Mouse (Mus musculus) heart, postnatal 4 days (tissue): ENCODE measurements around the gene Ppp2ca. TPM values are rescaled to one million over a fixed set of nuclear protein-coding genes. Genes with fewer than 3 reads are reported as not detected.
A peak's percentile ranks its signal among the peaks of the same experiment; 100 is the strongest.
"Not testable (repeated sequence)": the region's sequence is repeated elsewhere in the genome, so short reads cannot be mapped to it uniquely, and the experiment has no call there.

Source experiments
- DNase-seq: peaks from one replicate; pipeline ENCODE4 v3.0.0; 2021
- total RNA-seq, 2 experiments: library from RNA; stranded (reverse); gene quantifications; 2 replicates each; pipeline ENCODE4 v1.2.3; 2021

The Ppp2ca gene
- total RNA-seq, 2 experiments from 2014 or later: 86.3 to 87.2 TPM

- DNase-seq: no peak
Observed at GRCm38 (mm10) chr11:52097016-52097415, 1.5 kb upstream of the Ppp2ca start.

DNA sequence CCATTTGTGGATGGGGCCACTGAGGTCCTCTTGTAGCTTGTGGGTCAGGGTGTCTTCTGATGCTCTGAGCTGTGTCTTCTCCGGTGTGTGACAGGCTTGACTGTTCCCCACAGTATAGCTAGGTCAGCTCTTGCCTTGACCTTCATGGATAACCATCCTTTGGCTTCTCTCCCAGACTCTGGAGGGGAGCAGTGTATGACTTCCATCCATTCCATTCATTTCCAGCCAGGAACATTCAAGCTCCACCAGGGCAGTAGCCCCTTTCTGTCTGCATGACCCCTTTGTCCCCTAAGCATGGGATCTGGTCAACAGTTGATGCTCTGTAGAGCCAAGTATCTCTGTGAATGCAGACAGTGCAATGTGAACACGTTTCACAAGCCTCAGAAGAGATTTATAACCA, 885 bp upstream of the Ppp2ca start:
- DNase-seq: no peak

DNA sequence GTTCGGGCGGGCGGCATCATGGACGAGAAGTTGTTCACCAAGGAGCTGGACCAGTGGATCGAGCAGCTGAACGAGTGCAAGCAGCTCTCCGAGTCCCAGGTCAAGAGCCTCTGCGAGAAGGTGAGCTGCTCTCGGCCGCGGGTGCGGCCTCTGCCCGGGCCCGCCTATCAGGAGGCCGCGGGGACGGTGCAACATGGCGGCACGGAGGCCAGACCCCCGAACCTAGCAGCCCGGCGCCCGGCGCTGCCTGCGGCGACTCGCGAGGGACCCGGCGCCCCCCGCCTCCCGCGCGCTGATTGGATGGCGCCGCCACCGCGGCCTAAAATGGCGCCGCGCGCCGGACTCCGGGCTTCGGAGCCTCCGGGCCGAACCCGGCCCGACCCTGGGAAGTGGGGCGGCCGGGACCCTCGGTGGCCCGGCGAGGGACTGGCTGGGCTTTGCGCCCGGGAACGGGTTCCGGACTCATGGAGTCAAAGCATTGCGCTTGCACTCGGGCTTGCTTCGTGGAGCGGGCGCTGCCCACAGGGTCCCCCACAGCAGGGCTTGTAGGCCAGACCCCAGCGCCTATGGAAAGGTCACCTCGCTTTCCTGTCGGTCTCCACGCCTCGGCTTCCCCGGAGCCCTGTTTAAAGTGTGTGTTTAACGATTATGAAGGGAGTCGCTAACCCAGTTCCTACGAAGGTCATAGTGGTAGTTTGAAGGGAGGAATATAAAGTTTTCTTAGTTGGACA, 715 bp downstream of the Ppp2ca start:
- peak; percentile 86 for DNase-seq

DNA sequence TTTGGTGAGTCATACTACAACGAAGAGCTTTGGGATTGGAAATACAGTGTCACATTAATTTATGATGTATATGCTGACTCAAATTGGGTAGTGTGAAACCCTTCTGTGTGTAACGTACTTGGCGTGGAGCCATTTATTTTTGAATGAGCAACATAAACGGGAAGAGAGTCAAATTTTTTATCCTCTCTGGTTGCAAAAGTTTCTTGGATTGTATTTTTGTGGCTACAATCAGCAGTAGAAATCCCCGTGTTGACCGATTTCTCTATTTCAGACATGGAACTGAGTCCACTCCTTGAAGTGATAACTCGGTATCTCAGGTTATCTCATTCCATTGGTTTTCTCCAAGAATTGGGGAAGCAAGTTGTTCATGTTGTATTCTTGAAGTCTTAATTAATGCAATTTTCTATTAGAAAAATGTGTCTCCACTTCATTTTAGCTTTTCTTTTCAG, 1.3 kb downstream of the Ppp2ca start:
- no peak for DNase-seq

- DNase-seq: no peak
Observed at GRCm38 (mm10) chr11:52102977-52103376, 4.5 kb downstream of the Ppp2ca start.

- no peak for DNase-seq
Observed at GRCm38 (mm10) chr11:52105503-52105902, 7.0 kb downstream of the Ppp2ca start.

DNA sequence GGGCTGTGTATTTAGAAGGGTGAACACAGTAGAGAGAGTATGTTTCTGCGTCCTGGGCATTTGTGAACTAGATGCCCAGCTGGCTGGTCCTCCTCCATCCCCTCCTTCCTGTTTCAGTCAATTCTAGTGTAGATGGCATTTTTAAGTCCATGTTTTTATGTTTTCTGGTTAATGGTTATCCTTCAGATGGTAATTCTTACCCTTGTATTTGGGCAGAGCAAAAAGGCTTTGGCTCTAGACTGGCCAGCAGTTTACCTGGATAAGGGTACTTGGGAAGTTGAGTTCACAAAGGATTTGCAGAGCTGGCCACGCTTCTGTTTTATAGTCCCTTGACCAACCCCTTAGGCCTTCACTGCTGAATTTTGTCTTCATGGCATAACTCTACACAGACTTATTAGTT, 7.6 kb downstream of the Ppp2ca start:
- DNase-seq: no peak

DNA sequence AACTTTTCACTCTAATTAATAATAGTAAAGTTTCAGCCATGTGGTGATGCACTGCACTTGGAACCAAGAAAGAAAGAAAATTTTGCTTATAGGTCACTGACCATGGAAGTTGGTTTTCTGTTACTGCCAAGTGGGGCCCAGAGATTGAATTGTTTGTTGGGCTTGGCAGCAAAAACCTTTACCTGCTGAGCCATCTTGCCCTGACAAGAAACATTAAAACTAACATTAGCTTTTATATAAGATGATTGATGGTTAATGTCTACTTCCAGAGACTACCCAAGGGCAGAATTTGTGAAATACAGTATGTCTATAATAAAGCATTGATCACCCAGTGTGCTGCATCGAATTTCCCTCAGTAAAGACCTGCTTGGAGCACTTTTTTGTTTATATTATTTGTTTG, 8.0 kb downstream of the Ppp2ca start:
- no peak for DNase-seq

GRCm38 (mm10) chr11:52108796-52109195, 10.3 kb downstream of the Ppp2ca start:
- no peak for DNase-seq

GRCm38 (mm10) chr11:52109421-52109820, 10.9 kb downstream of the Ppp2ca start:
- no peak for DNase-seq

- DNase-seq: no peak
Observed at GRCm38 (mm10) chr11:52115479-52115878, 17.0 kb downstream of the Ppp2ca start.

GRCm38 (mm10) chr11:52116117-52116516, 17.6 kb downstream of the Ppp2ca start:
- DNase-seq: not testable (repeated sequence)

- DNase-seq: no peak
Observed at GRCm38 (mm10) chr11:52117156-52117555, 18.7 kb downstream of the Ppp2ca start.

DNA sequence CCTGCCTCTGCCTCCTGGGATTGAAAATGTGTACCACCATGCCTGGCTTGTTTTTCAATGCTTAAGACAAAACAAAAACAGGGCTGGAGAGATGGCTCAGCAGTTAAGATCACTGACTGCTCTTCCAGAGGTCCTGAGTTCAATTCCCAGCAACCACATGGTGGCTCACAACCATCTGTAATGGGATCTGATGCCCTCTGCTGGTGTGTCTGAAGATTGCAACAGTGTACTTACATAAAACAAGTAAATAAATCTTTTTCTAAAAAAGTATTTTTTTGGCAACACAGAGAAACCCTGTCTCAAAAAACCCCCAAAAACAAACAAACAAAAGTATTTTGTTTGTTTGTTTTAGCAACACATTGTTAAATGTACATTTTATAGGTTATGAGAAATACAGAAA, 21.9 kb downstream of the Ppp2ca start:
- not testable (repeated sequence) for DNase-seq

GRCm38 (mm10) chr11:52122045-52122444, 23.6 kb downstream of the Ppp2ca start:
- no peak for DNase-seq

- DNase-seq: no peak
Observed at GRCm38 (mm10) chr11:52124468-52124867, 26.0 kb downstream of the Ppp2ca start.

GRCm38 (mm10) chr11:52127169-52127568, 28.7 kb downstream of the Ppp2ca start:
- DNase-seq: no peak

DNA sequence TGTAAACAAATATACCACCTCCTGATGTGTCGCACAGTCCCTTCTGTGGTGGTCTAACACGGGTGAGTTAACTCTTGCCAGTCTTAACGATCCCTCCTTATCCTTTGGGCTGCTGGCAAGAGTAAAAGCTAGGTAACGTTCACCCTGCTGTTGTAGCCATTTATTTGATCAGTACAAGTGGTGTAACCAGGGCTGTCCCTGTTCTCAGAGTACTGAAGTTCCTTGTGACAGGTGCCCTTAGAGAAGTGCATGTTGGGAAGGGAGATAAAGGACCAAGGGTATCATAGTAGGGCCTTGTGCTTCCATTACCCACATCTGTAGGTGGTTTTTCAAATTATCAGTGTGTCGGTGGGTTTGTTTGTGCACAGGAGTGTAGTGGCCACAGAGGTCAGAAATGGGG, 29.3 kb downstream of the Ppp2ca start:
- DNase-seq: no peak

- no peak for DNase-seq
Observed at GRCm38 (mm10) chr11:52128316-52129061, 30.0 kb downstream of the Ppp2ca start.

DNA sequence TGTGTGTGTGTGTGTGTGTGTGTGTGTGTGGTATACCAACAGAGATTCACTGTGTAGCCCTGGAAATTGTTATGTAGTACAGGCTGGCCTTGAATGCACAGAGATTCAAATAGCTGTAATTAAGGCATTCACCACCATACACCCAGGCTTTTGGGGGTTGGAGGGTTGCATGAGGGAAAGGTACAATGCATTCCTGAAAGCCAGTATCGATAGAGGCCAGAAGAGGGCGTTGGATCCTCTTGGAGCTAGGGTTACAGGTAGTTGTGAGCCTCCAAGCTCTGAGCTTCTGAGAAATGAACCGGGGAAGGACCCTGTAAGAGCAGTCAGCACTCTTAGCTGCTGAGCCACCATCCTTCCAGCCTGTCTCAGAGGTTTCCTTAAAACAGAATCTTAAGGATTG, 30.7 kb downstream of the Ppp2ca start:
- peak; percentile 27 for DNase-seq

DNA sequence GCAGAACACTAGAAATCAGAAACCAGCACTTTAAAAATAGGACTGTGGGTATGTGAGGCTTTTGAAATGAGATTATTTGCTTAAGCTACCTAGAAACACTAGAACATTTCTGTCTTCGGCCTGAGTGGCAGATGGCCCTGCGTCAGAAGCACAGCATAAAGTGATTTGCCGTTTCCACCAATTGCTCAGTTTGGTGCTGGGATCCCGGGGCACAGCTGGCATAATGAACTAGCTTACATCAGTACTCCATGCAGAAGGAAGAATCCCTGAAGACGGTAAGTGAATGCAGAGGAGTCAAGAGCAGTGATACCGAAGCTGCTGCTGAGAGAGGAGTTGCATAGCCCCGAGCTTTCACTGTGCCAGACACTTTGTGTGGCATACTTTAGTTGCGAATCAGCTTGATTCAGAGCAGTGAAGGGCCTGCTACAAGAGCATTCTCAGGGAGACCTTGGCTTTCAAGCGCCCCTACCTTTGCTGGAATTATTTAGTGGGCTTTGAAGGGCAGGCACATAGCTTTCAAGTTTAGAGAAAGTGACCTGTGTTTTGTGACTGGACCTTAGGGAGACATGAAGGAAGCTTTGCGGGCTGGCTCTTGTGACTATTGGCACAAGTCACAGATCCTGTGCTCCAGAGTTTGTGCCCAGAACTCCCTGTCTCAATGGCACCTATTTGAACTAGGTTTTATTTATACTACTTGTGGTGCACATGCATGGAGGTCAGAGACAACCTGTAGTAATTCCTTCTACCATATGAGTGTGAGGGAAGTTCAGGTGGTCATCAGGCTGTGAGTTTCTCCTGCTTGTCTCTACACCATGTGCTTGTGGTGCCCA, 31.4 kb downstream of the Ppp2ca start:
- DNase-seq: no peak

DNA sequence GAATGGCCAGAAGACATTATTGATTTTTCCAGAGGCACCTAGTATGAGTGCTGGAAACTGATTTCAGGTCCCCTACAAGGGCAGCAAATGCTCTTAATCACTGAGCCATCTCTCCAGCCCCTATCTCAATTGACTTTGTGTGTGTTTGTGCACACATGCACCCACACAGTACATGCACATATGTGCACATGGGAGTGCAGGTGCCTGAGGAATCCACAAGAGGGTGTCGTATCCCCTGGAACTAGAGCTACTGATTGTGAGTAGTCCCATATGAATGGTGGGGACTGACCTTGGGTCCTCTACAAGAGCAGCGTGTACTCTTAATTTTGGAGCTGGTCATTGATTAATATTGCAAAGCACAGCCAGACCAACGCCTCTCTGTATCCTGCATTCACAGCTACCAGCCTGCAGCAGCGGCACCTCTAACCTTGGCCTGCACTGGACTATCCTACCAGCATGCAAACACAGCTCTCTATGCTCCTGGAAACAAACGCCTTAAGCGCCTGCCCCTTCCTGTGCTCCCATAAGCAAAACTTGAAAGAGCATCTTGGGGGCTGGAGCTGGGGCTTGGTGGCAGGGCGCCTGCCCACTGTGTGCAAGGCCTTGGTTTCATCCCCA, 32.1 kb downstream of the Ppp2ca start:
- DNase-seq: peak; percentile 16

GRCm38 (mm10) chr11:52143675-52144074, 45.2 kb downstream of the Ppp2ca start:
- peak; percentile 61 for DNase-seq
